Mouse (Mus musculus) mature B cell (primary cell): ENCODE results near the gene Gm14440.
"Not testable (repeated sequence)": the region's sequence is repeated elsewhere in the genome, so short reads cannot be mapped to it uniquely, and the experiment has no call there.

Source experiments
- in situ Hi-C: fragments of 300-500 bp; cut with MboI; formaldehyde crosslinking; loops from 2 replicates; pipeline ENCODE4 v1.14.3; 2019

Gm14440 gene

DNA sequence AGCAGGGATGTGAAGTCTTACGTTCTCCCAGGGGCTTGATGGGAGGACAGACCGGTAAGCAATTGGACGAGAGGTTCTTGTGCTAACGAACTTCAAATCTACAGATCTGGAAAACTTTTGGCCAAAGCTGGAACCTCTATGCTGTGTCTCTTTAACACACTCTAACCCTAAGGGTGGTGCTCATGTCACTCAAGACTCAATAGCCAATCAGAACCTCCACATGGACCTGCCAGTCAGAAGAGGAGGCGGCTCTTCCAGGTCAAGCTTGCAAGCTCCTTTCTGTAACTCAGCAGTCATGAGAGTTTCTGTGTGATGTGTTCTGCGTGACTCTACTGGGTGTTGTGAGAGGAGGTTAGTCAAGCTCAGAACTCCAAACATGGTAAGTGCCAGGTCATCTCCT is at the start of gene Gm14440:
Gm14440 (plus strand) TSS at position 301 of the 400 bp plus-strand sequence.
- in situ Hi-C loops: not testable (repeated sequence)
